Mouse (Mus musculus) layer of hippocampus, adult 8-10 months (tissue): ENCODE results near the gene Atxn7l3. TPM values are rescaled to one million over a fixed set of nuclear protein-coding genes. Genes with fewer than 3 reads are reported as not detected.

Source experiments
- DNase-seq, 2 experiments: peaks; one replicate each; pipeline ENCODE4 v3.0.0; 2022; ENCODE audit warnings: low spot score in 2 of 2
- total RNA-seq, 4 experiments: library from RNA; stranded (reverse); gene quantifications; 2 replicates each; pipeline ENCODE4 v1.2.4; 2022

The Atxn7l3 gene
- total RNA-seq, 4 experiments from 2014 or later: 153 to 169 (median 157) TPM

GRCm38 (mm10) chr11:102266631-102267355 lies 29.6 kb downstream of the Atxn7l3 start:
- DNase-seq: no peak

- no peak for DNase-seq
Measured at GRCm38 (mm10) chr11:102265816-102266215, 30.6 kb downstream of the Atxn7l3 start.

- DNase-seq: no peak
Measured at GRCm38 (mm10) chr11:102263211-102263610, 33.2 kb downstream of the Atxn7l3 start.

GRCm38 (mm10) chr11:102258521-102258920 lies 37.9 kb downstream of the Atxn7l3 start:
- no peak for DNase-seq

GRCm38 (mm10) chr11:102258095-102258494 lies 38.3 kb downstream of the Atxn7l3 start:
- DNase-seq: no peak

- no peak for DNase-seq
Measured at GRCm38 (mm10) chr11:102257514-102257913, 38.9 kb downstream of the Atxn7l3 start.

- no peak for DNase-seq
Measured at GRCm38 (mm10) chr11:102249351-102250090, 46.9 kb downstream of the Atxn7l3 start.

- DNase-seq: peak; percentile 77 to 95
Measured at GRCm38 (mm10) chr11:102248630-102249230, 47.7 kb downstream of the Atxn7l3 start, which contains the start of gene BC030867. Gene BC030867 (plus strand): TSS chr11:102248882.

- no peak for DNase-seq
Measured at GRCm38 (mm10) chr11:102246871-102247270, 49.6 kb downstream of the Atxn7l3 start.

- no peak for DNase-seq
Measured at GRCm38 (mm10) chr11:102246273-102246635, 50.2 kb downstream of the Atxn7l3 start.

- DNase-seq: no peak
Measured at GRCm38 (mm10) chr11:102245581-102246272, 50.7 kb downstream of the Atxn7l3 start.

- peak; percentile 75 to 79 for DNase-seq
Measured at GRCm38 (mm10) chr11:102244926-102245449, 51.4 kb downstream of the Atxn7l3 start.

- no peak for DNase-seq
Measured at GRCm38 (mm10) chr11:102241874-102242273, 54.6 kb downstream of the Atxn7l3 start.

- DNase-seq: no peak
Measured at GRCm38 (mm10) chr11:102241246-102241645, 55.2 kb downstream of the Atxn7l3 start.

GRCm38 (mm10) chr11:102240636-102241035 lies 55.8 kb downstream of the Atxn7l3 start:
- DNase-seq: no peak

Other genes starting within 250 kb of the Atxn7l3 start
- gene Mpp2, start 208.1 kb downstream of the Atxn7l3 start, total RNA-seq: 100 to 1,000 TPM; 118 to 152 (median 135) TPM
- not detected for gene Ppy, start 195.3 kb downstream of the Atxn7l3 start, total RNA-seq
- gene Pyy, start 188.8 kb downstream of the Atxn7l3 start, total RNA-seq: not detected
- under 1 TPM in 1 of 4 experiments, not detected in 3; 0.29 TPM for gene Nags, start 151.1 kb downstream of the Atxn7l3 start, total RNA-seq
- 10 to 100 TPM; 22.6 to 27.3 (median 25.1) TPM for gene Tmem101, start 140.2 kb downstream of the Atxn7l3 start, total RNA-seq
- gene Lsm12, start 111.3 kb downstream of the Atxn7l3 start, total RNA-seq: 10 to 100 TPM; 53.5 to 61.6 (median 58.8) TPM
- gene G6pc3, start 107.0 kb downstream of the Atxn7l3 start, total RNA-seq: 10 to 100 TPM; 66.0 to 74.2 (median 70.4) TPM
- gene Hdac5, start 66.5 kb downstream of the Atxn7l3 start, total RNA-seq: 100 to 1,000 TPM; 219 to 252 (median 232) TPM
- gene BC030867, start 47.7 kb downstream of the Atxn7l3 start, total RNA-seq: 1 to 10 TPM in 1 of 4 experiments, under 1 TPM in 3; 0.62 to 1.2 (median 0.64) TPM
- gene Asb16, start 27.9 kb downstream of the Atxn7l3 start, total RNA-seq: 1 to 10 TPM; 2.1 to 2.4 (median 2.2) TPM
- 10 to 100 TPM; 61.4 to 72.0 (median 67.7) TPM for gene Tmub2, start 11.7 kb downstream of the Atxn7l3 start, total RNA-seq
- gene Ubtf, start 23.1 kb upstream of the Atxn7l3 start, total RNA-seq: 100 to 1,000 TPM; 106 to 122 (median 120) TPM
- under 1 TPM in 2 of 4 experiments, not detected in 2; 0.10 to 0.11 TPM for gene Slc4a1, start 69.6 kb upstream of the Atxn7l3 start, total RNA-seq
- 100 to 1,000 TPM; 420 to 453 (median 428) TPM for gene Rundc3a, start 96.8 kb upstream of the Atxn7l3 start, total RNA-seq
- 10 to 100 TPM; 62.0 to 72.4 (median 64.6) TPM for gene Slc25a39, start 111.3 kb upstream of the Atxn7l3 start, total RNA-seq
- 100 to 1,000 TPM in 2 of 4 experiments, 10 to 100 TPM in 2; 61.9 to 191 (median 114) TPM for gene Grn, start 133.7 kb upstream of the Atxn7l3 start, total RNA-seq
- gene Fam171a2, start 151.1 kb upstream of the Atxn7l3 start, total RNA-seq: 10 to 100 TPM; 77.6 to 94.7 (median 85.7) TPM
- gene Itga2b, start 173.5 kb upstream of the Atxn7l3 start, total RNA-seq: 1 to 10 TPM; 1.1 to 3.2 (median 2.7) TPM